Mouse (Mus musculus): ENCODE results near the gene Chka. TPM values are rescaled to one million over a fixed set of nuclear protein-coding genes. Genes with fewer than 3 reads are reported as not detected.

The Chka gene
- polyA plus RNA-seq, 1 experiment: 16.8 TPM

DNA sequence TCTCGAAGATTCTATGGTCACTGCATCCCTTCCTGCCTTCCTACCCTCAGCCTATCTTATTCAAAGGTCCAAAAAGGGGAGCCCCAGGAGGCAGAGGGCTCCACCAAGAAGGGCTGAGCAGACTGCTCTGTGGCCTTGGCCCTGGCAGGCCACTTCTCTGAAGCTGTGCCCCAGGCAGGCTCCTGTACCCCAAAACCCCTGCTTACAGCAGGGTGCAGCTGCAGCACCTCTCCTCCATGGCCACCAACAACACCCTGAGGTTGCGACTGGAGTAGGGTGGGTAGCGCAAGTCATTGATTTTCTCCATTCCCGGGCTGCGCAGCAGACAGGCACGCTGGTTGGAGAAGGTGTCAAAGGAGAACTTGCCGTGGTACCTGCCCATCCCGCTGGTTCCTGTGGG, 62.1 kb downstream of the Chka start:
- TF ChIP-seq GATA1 (IDR thresholded peaks at IDR 0.05; ENCODE audit: low read length): no peak

DNA sequence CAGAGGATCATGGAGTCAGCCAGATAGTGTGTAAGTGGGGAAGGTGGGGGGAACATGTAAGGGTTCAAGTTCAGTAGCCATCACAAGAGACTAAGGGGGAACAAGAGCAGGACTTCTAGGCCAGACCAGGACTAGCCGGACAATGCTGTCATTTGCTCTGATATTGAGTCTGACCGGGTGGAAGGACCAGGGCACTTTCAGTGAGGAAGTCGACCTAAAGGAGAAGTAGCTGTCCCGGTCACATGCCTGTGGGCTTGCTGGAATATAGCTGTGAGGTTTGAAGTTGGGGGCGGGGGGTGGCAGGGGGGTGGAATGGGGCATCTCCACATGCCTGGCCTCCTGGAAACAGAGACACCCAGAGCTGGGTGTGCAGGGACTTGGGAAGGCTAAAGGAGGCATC, 63.0 kb downstream of the Chka start:
- no peak for TF ChIP-seq GATA1 (IDR thresholded peaks at IDR 0.05; ENCODE audit: low read length)

DNA sequence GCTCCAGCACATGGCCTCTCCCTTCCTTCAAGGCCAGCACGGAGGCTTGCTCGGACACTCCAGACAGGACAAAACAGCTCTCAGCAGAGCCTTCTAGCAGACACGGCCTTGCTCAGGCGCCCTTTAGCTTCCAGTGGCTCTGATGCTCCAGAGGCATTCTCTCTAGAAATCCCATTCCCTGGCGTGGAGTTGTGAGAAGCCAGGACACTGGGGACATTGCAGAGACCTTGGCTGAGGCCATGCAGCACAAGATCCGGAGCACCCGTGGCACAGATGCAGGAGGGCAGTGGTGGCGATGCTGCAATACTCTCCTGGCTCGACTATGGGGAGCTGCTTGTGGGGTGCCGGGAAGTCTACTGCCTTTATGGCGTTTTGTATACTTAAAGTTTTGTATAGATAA, 65.2 kb downstream of the Chka start:
- TF ChIP-seq GATA1 (IDR thresholded peaks at IDR 0.05; ENCODE audit: low read length): no peak

DNA sequence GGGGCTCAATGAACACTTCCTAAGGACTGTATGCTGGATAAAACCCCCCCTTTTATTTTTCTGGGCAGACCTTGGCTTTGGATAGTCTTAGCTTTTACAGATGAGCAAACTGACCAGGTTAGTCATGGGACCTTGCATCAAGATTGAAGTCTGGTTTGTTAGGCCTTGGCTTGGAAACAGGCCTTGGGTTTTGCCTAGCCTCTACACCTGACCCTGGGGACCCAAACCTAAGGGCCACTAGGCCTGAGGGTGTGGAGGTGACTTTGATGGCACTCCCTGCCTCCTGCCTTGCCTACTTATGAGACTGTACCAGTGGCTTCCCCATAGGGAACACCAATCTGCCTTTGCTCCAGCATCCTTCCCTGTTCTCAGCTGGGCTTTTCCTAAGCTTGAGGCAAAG, 68.4 kb downstream of the Chka start:
- no peak for TF ChIP-seq GATA1 (IDR thresholded peaks at IDR 0.05; ENCODE audit: low read length)

DNA sequence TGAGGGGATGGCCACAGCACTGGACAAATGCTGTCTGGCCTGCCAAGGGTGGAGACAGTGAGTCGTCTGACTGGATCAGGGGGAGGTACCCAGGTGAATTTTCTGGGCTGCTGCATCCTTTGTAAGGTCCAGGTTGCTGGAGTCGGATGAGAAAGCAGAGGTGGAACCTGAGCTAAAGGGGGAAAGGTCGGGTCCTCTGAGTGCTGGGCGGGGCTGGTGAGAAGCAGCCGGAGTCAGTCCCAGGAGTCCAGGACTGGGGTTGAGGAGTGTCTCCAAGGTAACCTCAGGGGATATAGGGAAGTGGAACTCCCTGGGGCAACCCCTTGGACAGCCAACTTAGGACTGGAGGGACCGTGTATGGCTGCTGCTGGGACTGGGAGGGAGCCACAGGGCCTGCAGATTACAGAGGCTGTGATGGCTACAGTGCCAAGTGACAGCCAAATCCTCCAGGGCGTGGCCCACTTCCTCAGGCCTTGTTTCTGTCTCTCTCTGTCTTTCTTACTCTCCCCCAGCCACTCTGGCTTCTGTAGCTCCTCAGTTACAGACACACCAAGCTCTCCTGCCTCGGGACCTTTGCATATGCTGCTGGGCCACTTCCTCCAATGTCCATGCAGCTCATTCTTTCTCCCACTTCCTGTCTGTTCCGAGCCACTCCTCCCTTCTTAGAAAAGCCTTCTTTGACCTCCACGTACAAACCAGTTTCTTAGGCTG, 71.2 kb downstream of the Chka start:
- TF ChIP-seq GATA1 (IDR thresholded peaks at IDR 0.05; ENCODE audit: low read length): no peak

DNA sequence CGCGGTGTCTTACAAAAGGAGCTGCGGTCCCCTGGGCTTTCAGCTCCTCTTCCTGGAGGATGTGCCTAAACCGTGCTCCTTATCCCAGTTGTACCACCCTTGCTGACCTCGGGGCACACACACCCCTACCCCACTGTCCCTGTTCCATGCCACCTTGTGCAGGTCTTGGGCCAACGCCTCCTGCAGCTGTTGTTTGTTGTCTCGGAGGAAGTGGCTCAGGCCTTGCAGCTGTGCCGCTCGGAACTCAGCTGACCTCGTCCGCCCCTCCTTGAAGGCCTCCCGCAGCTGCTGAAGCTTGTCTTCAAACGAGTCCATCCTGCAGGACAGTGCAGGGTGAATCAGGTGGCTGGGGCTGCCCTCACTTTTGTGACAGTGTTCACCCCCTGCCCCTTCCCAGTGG, 72.0 kb downstream of the Chka start:
- no peak for TF ChIP-seq GATA1 (IDR thresholded peaks at IDR 0.05; ENCODE audit: low read length)

DNA sequence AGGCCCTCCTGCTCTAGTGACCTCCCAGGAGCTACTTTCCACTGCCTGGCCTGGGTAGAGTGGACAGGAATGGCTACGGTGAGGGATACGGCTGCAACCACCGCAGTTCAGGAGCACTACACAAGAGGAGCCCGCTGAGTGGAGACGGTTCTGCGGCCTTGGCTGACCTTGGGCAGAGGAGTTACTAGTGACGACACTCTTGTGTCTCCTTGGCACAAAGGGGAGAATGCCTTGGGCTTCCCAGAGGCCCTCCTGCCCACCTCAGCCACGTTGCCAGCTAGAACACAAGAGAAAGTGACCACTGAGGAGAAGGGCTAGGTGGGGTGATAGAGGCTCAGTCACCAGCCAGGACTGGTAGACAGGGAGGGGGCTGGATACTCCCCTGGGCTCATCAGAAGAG, 72.6 kb downstream of the Chka start:
- no peak for TF ChIP-seq GATA1 (IDR thresholded peaks at IDR 0.05; ENCODE audit: low read length)

DNA sequence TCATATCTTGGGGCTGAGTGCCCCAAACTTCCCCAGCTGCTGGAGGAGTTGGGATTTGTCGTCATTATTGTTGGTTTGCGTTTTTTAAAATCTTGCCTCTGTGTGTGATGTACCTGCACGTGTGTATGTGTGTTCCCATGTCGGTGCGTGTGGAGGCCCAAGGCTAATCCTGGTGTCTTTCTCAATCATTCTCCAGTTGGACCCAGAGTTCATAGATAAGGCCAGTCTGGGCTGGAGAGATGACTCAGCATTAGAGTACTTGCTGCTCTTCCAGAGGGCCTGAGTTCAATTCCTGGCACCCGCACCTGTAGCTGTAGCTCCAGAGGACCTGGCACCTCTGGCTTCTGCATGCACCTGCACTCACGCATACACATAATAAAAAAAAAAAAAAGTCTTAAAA, 73.3 kb downstream of the Chka start:
- no peak for TF ChIP-seq GATA1 (IDR thresholded peaks at IDR 0.05; ENCODE audit: low read length)

DNA sequence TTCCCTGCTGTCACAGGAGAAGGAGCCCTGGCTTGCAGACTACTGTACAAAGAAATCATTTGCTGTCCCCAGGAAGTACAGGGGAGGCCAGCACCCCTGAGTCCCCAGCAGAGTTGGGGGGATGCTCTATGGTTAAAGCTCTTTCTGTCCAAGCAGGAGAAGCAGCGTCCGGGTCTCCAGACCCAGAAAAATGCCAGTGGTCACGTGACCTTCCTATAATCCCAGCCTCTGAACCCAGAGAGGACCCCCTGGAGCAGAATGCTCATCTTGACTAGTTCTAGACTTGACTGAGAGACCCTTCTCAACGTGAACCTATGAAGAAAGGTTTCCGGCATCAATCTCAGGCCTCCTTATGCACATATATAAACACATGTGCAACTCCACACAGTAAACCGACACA, 74.3 kb downstream of the Chka start:
- no peak for TF ChIP-seq GATA1 (IDR thresholded peaks at IDR 0.05; ENCODE audit: low read length)

DNA sequence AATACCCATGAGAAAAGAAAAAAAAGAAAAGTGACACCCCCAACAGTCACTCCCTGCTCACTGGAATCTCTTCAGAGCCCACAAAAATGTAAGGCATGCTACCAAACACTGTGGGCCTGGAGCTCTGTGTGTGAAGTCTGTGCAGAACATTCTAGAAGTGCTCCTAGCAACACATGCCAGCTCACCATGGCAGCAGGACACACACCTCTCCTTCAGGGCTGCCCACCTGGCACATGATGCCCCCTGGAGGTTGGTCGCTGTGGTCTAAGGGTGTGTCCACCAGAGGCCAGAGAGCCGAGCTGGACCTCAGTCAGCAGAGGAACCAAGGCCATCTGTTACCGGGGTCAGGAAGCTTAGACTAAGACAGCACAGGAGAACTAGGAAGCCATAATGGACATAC, 74.7 kb downstream of the Chka start:
- no peak for TF ChIP-seq GATA1 (IDR thresholded peaks at IDR 0.05; ENCODE audit: low read length)

DNA sequence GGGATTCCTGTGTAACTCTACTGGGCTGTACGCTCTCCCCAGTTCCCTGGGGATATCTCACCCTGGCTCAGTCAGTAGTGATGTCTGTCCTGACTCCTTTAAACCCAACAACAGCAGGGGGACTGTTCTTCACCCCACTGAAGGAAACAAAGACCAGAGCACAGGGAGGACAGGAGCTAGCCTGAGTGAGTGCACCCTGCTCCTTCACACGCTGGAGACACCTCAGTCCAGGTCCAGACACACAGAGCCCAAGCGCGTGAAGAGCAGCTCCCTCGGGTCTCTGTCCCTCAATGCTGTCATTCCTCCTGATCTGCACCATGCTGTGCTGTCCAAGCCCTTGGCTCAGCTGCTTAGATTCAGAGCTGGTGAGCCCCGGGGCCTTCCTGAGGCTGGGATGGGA, 75.1 kb downstream of the Chka start:
- no peak for TF ChIP-seq GATA1 (IDR thresholded peaks at IDR 0.05; ENCODE audit: low read length)

DNA sequence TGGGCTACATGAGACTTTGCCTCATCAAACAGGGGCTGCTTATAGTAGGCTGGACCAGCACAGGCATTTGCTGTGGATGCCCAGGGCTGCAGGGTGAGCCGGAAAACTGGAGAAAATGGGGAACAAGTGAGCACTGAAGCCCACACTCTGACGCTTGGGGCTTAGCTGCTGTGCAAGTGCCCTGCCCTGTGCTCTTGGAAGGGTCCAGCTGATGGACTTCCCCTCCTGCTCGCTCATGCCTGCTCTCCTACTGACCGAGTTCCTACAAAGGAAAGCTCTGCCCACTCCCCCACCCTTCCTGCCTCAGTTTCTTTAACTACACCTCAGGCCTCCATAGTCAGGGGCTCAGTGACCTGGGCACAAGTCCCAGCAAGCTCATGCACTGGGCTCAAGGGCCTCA, 76.4 kb downstream of the Chka start:
- TF ChIP-seq GATA1 (IDR thresholded peaks at IDR 0.05; ENCODE audit: low read length): no peak

DNA sequence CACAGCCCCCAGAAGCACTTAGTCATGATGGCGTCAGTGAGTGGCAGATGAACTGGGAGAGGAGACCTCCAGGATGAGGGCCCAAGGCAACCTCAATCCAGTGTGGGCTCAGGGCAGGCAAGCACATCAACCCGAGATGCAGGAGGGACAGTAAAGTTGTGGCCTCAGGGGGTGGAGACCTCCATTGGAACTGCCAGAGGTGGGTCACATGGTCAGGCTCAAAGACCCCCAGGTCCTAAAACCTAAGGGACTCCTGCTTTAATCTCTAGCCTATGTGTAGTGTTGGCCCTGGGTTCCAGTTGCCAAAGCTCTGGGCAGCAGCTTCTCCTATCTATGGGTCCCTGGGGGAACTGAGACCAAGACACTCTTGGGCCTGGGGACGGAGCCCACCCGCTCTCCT, 77.2 kb downstream of the Chka start:
- no peak for TF ChIP-seq GATA1 (IDR thresholded peaks at IDR 0.05; ENCODE audit: low read length)

DNA sequence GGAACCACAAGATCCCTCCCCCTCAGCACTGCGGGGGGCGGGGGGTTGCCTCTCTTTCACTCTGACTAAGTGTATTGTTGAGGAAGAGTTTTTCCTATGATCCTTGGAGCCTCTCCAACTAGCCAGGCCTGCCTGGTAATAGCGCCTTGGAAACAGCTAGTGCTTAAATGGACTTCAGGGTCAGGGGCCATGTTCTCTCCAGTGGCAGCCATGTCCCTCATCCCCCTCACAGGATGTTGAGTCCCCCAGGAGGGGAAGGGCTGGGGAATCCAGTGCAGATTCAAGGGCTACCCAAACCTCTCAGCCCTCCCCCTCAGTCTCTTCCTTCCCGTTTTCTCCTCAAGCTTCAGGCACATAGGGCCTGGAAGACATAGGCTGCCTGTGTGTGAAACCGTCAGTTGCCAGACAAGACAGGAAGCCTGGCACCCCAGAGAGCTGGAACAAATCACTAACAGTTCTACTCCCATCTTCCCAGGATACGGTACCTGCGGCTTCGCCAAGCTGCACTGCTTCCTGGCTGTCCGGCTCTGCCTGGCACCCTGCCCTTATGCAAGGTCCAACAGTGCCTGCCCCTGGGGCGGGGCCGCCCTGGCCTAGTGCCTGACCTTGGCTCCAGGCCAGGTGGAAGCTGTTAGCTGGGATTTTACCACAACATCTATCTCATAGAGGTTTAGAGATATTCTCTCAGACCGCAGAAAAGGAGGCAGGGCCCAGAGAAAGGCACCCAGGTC, 77.8 kb downstream of the Chka start, which contains the start of gene Aldh3b1:
Gene Aldh3b1 (minus strand): TSS at position 598 of the 731 bp plus-strand sequence.
- TF ChIP-seq GATA1 (IDR thresholded peaks at IDR 0.05; ENCODE audit: low read length): no peak

DNA sequence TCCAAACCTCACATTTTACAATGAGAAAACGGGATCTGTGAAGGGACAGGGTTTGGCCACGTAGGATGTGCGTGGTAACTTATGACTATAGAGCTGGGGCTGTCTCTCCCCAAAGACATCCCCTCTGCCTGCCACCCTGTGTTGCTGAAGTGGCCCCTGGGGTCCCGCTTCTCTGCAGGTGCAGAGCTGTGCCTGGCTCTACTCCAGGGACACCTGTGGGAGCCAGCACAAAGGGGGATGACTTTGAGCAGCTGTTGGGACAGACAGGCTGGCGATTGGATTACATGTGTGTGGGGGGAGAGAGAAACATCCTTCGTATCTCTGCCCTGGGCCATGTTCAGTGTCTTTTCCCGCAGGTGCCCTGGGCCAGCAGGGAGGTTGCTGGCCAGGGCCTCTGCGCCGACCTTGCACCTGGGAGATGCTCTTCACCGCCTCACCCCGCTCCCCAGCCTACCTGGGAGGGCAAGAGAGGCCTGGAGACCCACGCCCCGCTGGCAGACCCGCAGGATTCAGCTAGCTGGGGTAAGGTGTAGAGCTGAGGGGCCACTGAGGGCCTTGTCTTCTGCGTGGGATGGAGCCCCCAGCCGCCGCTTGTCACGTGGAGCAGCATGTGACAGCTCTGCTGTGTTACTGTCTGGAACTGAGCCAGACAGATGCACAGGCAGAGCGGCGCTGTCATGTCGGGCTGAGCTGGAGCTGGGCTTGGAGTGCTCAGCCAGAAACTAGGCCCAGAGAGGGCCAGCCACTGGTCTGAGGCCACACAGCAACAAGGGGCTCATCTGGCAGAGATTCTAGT, 78.9 kb downstream of the Chka start:
- no peak for TF ChIP-seq GATA1 (IDR thresholded peaks at IDR 0.05; ENCODE audit: low read length)

DNA sequence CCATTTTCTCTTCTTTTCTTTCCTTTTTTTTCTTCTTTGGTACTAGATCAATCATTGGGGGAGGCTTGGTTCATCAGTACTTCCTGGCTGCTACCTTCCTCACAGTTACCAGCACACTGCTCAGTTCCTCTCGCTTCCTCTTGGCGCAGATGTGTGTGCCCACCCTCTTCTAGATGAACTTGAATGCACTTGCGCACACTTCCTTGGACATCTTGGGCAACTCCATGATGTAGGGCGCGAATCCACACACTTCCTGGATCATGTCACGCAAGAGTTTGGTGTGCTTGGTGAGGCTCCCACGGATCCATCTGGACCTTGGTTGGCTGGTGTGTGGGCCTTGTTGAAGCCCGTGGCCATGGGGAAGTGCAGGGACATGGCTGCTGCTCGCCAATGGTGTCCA, 80.1 kb downstream of the Chka start:
- no peak for TF ChIP-seq GATA1 (IDR thresholded peaks at IDR 0.05; ENCODE audit: low read length)

Measured in G1E-ER4 (cell line).